Mouse (Mus musculus): Measurements from ENCODE around the gene Ppp1r10. TPM values are rescaled to one million over a fixed set of nuclear protein-coding genes. Genes with fewer than 3 reads are reported as not detected.
"Not testable (repeated sequence)": the region's sequence is repeated elsewhere in the genome, so short reads cannot be mapped to it uniquely, and the experiment has no call there.

Ppp1r10 gene
- polyA plus RNA-seq, 1 experiment, result 24.3 TPM

DNA sequence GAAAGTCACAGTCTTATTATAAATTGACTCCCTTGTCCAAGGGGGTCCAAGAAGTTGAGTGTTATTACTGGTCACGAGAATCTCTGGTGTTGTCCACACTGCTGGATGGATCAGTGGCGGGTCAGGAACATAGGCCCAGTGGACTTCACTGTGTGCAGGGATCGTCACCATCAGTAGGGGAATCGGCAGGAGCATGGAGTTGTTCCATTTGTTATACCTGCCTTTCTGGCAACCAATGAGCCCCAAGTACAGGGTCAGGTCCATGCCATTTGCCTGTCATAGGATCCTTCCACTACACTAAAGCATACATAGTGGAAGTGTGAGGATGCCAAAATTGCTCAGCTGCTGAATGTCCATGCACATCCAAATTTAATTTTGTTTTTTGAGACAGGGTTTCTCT is 16.4 kb downstream of the Ppp1r10 start:
- DNase-seq, result no peak
- 83% methylated on average over 4 of the region's 4 CpGs for WGBS

DNA sequence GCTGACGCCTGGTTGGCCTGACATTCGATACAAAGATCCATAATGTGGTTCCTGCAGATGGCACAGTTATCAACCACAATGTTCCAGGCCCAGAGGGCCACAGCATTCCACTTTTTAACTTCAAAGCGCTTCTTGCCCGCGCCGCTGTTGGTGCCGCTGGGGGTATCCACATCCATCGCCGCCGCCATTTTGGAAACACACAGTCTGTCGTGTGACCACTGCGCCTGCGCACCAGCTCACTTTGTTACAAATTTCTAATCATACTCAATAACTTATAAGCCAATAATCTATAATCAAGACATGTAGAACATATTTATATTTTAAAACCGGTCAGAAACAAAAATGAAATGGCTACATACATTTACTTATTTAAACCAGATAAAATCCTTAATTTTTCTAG is 19.5 kb downstream of the Ppp1r10 start:
- not testable (repeated sequence) for H3K4me3 ChIP-seq (ENCODE audit: insufficient read depth, low read depth, low read length); H3K27me3 ChIP-seq (replicated peaks; ENCODE audit: control insufficient read depth, insufficient read depth, low read length); DNase-seq; H3K27ac ChIP-seq (ENCODE audit: insufficient read depth, low read depth, low read length); H3K4me1 ChIP-seq (ENCODE audit: control insufficient read depth, insufficient read depth, low read length); H3K36me3 ChIP-seq (ENCODE audit: control insufficient read depth, insufficient read depth, low read length)
- 87% methylated on average over 14 of the region's 14 CpGs for whole genome bisulfite sequencing

More for the DNA sequence above, 16.4 kb downstream of the Ppp1r10 start:
- Histone ChIP-seq H3K36me3 (ENCODE audit: control insufficient read depth, insufficient read depth, low read length) (peaks cover 7% of the 10 kb centered on the region; the same call in 1 of the 2 replicates), H3K4me1 (ENCODE audit: control insufficient read depth, insufficient read depth, low read length) (no peaks in the 10 kb centered on the region), H3K4me3 (ENCODE audit: insufficient read depth, low read depth, low read length) (no peak overlapping the region), H3K27me3 (replicated peaks; ENCODE audit: control insufficient read depth, insufficient read depth, low read length) (no peaks in the 10 kb centered on the region), H3K27ac (ENCODE audit: insufficient read depth, low read depth, low read length) (no peak overlapping the region)
- TF ChIP-seq POLR2A (IDR thresholded peaks at IDR 0.05; ENCODE audit: low read depth, low read length) (no peak), CTCF (conservative IDR thresholded peaks at IDR 0.05; ENCODE audit: insufficient read depth, insufficient read length, low read depth, low read length) (no peak)

- H3K27ac ChIP-seq (ENCODE audit: insufficient read depth, low read depth, low read length), result no peak overlapping the region
- no peak for TF ChIP-seq POLR2A (IDR thresholded peaks at IDR 0.05; ENCODE audit: low read depth, low read length)
- peak; percentile 92 for TF ChIP-seq CTCF (conservative IDR thresholded peaks at IDR 0.05; ENCODE audit: insufficient read depth, insufficient read length, low read depth, low read length)
- no peaks in the 10 kb centered on the region for H3K36me3 ChIP-seq (ENCODE audit: control insufficient read depth, insufficient read depth, low read length)
- H3K4me1 ChIP-seq (ENCODE audit: control insufficient read depth, insufficient read depth, low read length), result no peaks in the 10 kb centered on the region
- 32% methylated on average over 2 of the region's 2 CpGs for WGBS
- H3K27me3 ChIP-seq (replicated peaks; ENCODE audit: control insufficient read depth, insufficient read depth, low read length), result no peaks in the 10 kb centered on the region
- no peak overlapping the region for H3K4me3 ChIP-seq (ENCODE audit: insufficient read depth, low read depth, low read length)
- peak; percentile 58 for DNase-seq
Measured at GRCm38 (mm10) chr17:35937700-35938348, 21.6 kb downstream of the Ppp1r10 start.

GRCm38 (mm10) chr17:35939108-35939507 is 22.9 kb downstream of the Ppp1r10 start:
- WGBS, result 64% methylated on average over 2 of the region's 2 CpGs
- TF ChIP-seq POLR2A (IDR thresholded peaks at IDR 0.05; ENCODE audit: low read depth, low read length), result no peak
- TF ChIP-seq CTCF (conservative IDR thresholded peaks at IDR 0.05; ENCODE audit: insufficient read depth, insufficient read length, low read depth, low read length), result no peak
- no peaks in the 10 kb centered on the region for H3K36me3 ChIP-seq (ENCODE audit: control insufficient read depth, insufficient read depth, low read length)
- no peaks in the 10 kb centered on the region for H3K27me3 ChIP-seq (replicated peaks; ENCODE audit: control insufficient read depth, insufficient read depth, low read length)
- no peak for DNase-seq
- H3K27ac ChIP-seq (ENCODE audit: insufficient read depth, low read depth, low read length), result no peak overlapping the region
- no peak overlapping the region for H3K4me3 ChIP-seq (ENCODE audit: insufficient read depth, low read depth, low read length)
- no peaks in the 10 kb centered on the region for H3K4me1 ChIP-seq (ENCODE audit: control insufficient read depth, insufficient read depth, low read length)

DNA sequence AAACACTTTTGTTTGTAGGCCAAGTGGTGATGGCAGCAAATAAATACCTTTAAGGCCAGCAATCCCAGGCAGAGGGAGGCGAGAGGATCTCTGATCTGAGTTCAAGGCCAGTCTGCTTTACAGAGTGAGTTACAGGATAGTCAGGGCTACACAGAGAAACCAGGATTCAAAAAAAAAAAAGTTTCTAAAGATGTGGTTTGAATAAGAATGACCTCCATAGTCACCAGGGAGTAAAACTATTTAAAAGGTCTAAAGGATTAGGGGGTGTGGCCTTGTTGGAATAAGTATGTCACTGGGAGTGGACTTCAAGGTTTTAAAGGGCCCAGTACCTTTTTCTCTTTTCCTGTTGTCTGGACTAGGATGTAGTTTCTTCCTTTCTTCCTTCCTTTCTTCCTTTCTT is 23.7 kb downstream of the Ppp1r10 start:
- no peaks in the 10 kb centered on the region for H3K4me1 ChIP-seq (ENCODE audit: control insufficient read depth, insufficient read depth, low read length)
- no peaks in the 10 kb centered on the region for H3K27me3 ChIP-seq (replicated peaks; ENCODE audit: control insufficient read depth, insufficient read depth, low read length)
- no peak for DNase-seq
- H3K4me3 ChIP-seq (ENCODE audit: insufficient read depth, low read depth, low read length), result no peak overlapping the region
- TF ChIP-seq POLR2A (IDR thresholded peaks at IDR 0.05; ENCODE audit: low read depth, low read length) (no peak), CTCF (conservative IDR thresholded peaks at IDR 0.05; ENCODE audit: insufficient read depth, insufficient read length, low read depth, low read length) (no peak)
- no peak overlapping the region for H3K27ac ChIP-seq (ENCODE audit: insufficient read depth, low read depth, low read length)
- H3K36me3 ChIP-seq (ENCODE audit: control insufficient read depth, insufficient read depth, low read length), result no peaks in the 10 kb centered on the region
- WGBS, result 76% methylated on average over 1 of the region's 1 CpGs

DNA sequence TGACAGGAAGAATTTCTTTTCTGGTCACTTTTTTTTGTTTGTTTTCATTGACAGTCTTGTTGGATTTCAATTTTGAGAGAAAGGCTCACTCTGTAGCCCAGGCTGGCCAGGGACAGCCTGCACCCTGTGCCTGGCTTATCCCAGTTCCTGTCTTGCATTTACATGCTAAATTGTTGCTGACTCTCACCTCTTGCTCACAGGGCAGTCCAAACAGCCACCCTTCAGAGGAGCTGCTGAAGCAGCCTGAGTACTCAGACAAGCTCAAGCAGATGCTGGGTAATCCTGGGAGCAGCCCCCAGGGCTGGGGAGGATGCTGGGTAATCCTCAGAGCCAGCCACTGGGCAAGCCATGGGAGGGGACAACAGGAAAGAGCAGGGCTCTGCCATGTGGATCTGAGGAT is 34.7 kb downstream of the Ppp1r10 start:
- H3K27ac ChIP-seq (ENCODE audit: insufficient read depth, low read depth, low read length); H3K4me3 ChIP-seq (ENCODE audit: insufficient read depth, low read depth, low read length); H3K4me1 ChIP-seq (ENCODE audit: control insufficient read depth, insufficient read depth, low read length); DNase-seq; H3K36me3 ChIP-seq (ENCODE audit: control insufficient read depth, insufficient read depth, low read length); H3K27me3 ChIP-seq (replicated peaks; ENCODE audit: control insufficient read depth, insufficient read depth, low read length): not testable (repeated sequence)

DNA sequence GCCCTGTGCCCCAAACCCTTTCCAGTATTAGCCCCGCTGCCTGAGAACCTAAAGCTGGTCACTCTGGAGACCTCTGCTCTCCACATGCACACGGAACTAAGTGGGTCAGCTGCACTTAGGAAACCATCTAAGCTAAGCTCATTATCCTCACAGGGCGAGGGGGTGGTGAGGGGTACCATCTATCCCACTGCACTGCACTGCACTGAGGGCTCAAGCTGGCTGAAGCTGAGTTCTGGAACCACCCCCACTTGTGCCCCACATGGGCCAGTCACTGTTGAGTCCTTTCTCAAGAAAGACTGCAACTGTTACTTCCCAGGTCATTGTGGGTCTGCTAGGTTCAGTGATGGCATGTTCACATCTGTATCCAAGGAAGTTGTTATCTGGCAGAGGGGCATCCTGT is 36.3 kb downstream of the Ppp1r10 start:
- not testable (repeated sequence) for H3K4me1 ChIP-seq (ENCODE audit: control insufficient read depth, insufficient read depth, low read length); DNase-seq; H3K36me3 ChIP-seq (ENCODE audit: control insufficient read depth, insufficient read depth, low read length); H3K4me3 ChIP-seq (ENCODE audit: insufficient read depth, low read depth, low read length); H3K27ac ChIP-seq (ENCODE audit: insufficient read depth, low read depth, low read length); H3K27me3 ChIP-seq (replicated peaks; ENCODE audit: control insufficient read depth, insufficient read depth, low read length)
- 91% methylated on average over 3 of the region's 3 CpGs for WGBS

DNA sequence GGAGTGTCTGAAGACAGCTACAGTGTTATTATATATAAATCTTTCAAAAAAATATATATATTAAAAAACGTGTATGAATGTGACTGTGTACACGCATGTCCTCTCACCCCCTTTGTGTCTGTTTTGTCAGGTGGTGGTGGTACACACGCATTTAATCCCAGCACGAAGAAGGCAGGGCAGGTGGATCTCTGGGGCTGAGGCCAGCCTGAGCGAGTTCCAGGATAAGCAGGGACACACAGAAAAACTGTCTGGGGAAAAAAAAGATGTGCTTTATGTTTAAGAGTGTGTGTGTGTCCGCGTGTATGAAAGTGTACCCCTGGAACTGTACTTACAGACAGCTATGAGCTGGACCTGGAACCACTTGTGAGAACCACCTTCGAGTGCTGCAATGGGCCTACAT is 38.4 kb downstream of the Ppp1r10 start:
- H3K4me1 ChIP-seq (ENCODE audit: control insufficient read depth, insufficient read depth, low read length), result no peaks in the 10 kb centered on the region
- TF ChIP-seq POLR2A (IDR thresholded peaks at IDR 0.05; ENCODE audit: low read depth, low read length) (no peak), CTCF (conservative IDR thresholded peaks at IDR 0.05; ENCODE audit: insufficient read depth, insufficient read length, low read depth, low read length) (no peak)
- 80% methylated on average over 8 of the region's 8 CpGs for WGBS
- peaks cover 3% of the 10 kb centered on the region; the same call in 1 of the 2 replicates for H3K36me3 ChIP-seq (ENCODE audit: control insufficient read depth, insufficient read depth, low read length)
- no peak for DNase-seq
- H3K27ac ChIP-seq (ENCODE audit: insufficient read depth, low read depth, low read length), result no peak overlapping the region
- no peak overlapping the region for H3K4me3 ChIP-seq (ENCODE audit: insufficient read depth, low read depth, low read length)
- H3K27me3 ChIP-seq (replicated peaks; ENCODE audit: control insufficient read depth, insufficient read depth, low read length), result no peaks in the 10 kb centered on the region

All from kidney, adult 2 months (tissue).